Mouse (Mus musculus) gastrocnemius, postnatal 25 days (tissue): ENCODE data around the gene Rubcnl. TPM values are rescaled to one million over a fixed set of nuclear protein-coding genes. Genes with fewer than 3 reads are reported as not detected.

Experiments
- DNase-seq: peaks from one replicate; pipeline ENCODE4 v3.0.0; 2022
- total RNA-seq, 2 experiments: library from RNA; stranded (reverse); gene quantifications; 1 replicate in 1 of 2; 2 replicates in 1 of 2; pipeline ENCODE4 v1.2.3; 2021

Rubcnl gene
- total RNA-seq, 2 experiments from 2014 or later = 0.10 TPM; not detected in 1

GRCm38 (mm10) chr14:75069356-75069979 is 53.6 kb downstream of the Rubcnl start:
- DNase-seq = no peak

- no peak for DNase-seq
Measured at GRCm38 (mm10) chr14:75071091-75071490, 55.3 kb downstream of the Rubcnl start.

- no peak for DNase-seq
Measured at GRCm38 (mm10) chr14:75075299-75076180, 59.7 kb downstream of the Rubcnl start.

GRCm38 (mm10) chr14:75077946-75078345 is 62.1 kb downstream of the Rubcnl start:
- no peak for DNase-seq

Other genes starting within 250 kb of the Rubcnl start
- gene Lrch1, start 68.2 kb upstream of the Rubcnl start, total RNA-seq = 1 to 10 TPM; 4.1 to 4.2 TPM
- gene Lrrc63, start 114.9 kb downstream of the Rubcnl start, total RNA-seq = not detected
- gene Lcp1, start 115.1 kb downstream of the Rubcnl start, total RNA-seq = 1 to 10 TPM; 3.1 to 3.3 TPM
- gene Cpb2, start 226.3 kb downstream of the Rubcnl start, total RNA-seq = not detected